Mouse (Mus musculus) lung, postnatal 25 days (tissue): ENCODE results near the gene Sohlh2.
"Not testable (repeated sequence)": the region's sequence is repeated elsewhere in the genome, so short reads cannot be mapped to it uniquely, and the experiment has no call there.

Experiments
- DNase-seq: peaks from one replicate; pipeline ENCODE4 v3.0.0; 2022; ENCODE audit warnings: low spot score

Gene Sohlh2

DNA sequence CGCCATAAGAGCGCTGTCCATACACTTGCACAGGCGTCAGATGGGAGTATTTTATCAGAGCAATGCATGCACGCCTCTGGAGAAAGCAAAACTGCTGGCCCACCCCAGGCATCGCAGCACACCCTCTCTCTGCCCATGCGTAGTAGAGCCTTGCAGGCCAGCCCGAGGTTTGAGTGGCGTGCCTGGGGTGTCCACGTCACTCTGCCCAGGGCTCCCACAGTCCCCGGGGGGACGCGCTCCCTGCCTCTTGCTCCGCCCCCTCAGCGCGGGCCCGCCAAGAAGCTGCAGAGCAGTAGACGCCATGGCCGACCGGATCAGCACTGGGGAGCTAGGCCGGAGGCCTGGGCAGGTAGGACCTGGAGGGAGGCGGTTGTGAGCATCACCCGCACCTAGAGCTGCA lies at the start of gene Sohlh2:
Gene Sohlh2, plus strand, starts transcription at position 263 of the 400 bp plus-strand sequence.
- DNase-seq: no peak

DNA sequence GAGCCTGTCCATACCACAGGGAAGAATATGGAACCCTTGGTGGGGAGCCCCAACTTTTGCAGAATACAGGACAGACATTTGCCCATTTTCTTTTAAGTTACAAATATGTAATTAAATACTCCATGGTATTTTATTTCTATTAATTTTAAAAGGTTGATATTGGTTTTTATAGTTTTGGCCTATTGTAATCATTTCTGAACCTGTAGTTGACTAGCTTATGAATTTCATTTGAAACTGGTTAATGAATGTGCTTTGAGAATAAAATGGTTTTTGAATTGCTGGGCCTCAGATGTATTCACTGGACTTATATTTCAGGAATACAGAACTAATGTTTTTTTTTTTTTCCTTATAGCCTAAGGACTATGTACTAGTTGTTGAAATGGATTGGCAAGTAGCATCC lies 44.8 kb upstream of the Sohlh2 start, which contains the start of gene Ccdc169:
Gene Ccdc169, plus strand, starts transcription at position 301 of the 400 bp plus-strand sequence.
- DNase-seq: no peak

DNA sequence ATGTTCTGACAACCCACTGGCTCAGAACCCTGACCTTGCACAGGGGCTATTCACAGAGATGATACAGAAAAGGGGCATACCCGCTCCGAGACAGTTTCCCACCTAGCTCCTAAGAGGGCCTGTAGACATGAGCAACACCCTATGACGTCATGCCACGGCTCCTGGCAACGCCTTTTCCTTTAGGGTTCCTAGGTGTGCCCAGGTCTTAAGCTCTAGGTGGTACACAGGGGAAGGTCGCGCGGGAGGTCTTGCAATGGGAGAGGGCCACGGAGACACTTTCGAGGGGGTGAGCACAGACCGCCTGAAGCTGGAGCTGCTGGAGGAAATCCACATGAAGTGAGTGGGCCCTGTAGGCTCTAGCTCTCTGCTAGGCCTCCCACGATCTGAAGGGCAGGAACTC lies 42.0 kb upstream of the Sohlh2 start:
- DNase-seq: no peak

DNA sequence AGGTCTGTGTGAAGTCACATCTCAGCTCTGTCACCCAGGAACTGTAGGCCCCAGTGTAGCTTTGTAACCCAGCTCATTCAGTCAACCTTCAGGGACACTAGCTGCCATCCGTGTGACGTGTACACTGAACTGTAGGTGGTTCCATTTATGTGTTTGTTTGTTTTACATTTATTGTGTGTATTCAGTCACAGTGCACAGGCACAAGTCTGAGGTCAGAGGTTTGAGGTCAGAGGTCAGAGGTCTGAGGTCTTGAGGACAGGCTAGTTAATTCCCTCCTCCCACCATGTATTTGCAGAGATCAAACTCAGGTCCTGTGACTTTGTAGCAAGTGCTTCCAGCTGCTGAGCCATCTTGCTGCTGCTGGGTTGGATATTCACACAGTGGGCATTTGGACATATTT lies 40.4 kb upstream of the Sohlh2 start:
- DNase-seq: no peak

DNA sequence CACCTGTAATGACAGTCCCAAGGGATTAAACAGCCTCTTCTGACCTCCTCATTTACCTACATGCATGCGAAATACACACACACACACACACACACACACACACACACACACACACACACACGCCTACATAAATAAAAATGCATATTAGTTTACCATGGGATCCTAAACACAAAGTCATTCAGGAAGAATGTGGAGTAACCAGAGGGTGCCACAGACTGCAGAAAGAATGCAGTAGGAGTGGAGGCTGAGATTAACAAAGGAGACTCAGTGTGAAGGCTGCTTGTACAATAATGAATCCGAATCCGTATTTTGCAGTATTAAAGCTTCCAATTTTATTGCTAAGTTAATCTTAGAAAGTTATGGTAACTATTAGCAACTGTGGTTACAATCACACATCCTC lies 36.9 kb upstream of the Sohlh2 start:
- no peak for DNase-seq

DNA sequence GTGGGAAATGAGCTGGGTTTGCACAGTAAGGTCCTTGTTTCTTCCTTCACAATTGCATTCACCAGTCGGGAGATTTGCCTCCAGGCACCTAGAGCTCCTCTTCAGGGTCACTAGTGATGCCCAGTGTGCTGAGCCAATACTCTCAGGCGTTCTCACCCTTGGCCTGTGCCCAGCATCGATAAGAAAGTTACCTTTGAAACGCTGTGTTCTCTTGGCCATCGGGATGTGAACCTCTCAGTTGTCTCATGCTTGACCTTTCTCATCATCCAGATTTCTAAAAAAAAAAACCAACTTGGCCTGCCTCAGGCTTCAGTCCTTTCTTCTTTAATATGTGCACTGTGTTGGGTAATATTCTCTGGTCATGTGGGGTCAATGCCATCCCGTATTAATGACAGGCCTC lies 35.4 kb upstream of the Sohlh2 start:
- no peak for DNase-seq

DNA sequence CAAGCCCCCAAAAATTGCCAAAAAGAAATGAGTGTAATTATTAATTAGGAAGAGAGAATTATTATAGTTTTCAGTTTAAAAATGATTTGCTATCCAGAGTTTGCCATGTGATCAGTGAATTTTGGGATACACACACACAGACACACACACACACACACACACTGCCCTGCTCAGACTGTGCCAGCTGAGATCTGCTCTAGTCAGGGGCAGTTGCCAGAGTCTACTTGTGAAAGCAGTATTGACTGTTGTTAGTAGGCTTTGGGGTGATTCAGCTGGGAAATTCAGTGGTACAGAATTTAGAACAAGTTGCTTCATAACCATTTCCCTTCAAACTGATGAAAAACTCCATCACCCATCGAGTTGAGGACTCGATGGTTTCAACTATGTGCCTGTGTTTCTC lies 34.7 kb upstream of the Sohlh2 start:
- no peak for DNase-seq

DNA sequence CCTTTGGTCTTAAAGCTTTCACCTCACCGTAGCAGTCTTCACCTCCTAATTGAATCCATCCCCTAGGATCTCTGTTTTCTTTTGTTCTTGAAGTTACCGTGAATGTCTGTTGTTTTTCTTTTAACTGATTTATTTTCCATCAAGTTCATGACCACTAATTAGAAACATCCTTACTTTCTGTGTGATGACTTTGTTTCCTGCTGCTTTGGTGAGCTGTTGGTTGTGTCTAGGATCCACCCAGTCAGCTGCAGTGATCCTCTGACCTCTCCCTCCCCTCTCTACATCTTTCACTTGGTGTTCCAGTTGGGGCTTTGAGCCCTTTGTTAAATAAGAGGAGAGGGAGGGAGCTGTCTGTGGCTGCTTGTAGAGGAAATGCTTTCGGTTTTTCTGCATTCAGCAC lies 33.7 kb upstream of the Sohlh2 start:
- no peak for DNase-seq

DNA sequence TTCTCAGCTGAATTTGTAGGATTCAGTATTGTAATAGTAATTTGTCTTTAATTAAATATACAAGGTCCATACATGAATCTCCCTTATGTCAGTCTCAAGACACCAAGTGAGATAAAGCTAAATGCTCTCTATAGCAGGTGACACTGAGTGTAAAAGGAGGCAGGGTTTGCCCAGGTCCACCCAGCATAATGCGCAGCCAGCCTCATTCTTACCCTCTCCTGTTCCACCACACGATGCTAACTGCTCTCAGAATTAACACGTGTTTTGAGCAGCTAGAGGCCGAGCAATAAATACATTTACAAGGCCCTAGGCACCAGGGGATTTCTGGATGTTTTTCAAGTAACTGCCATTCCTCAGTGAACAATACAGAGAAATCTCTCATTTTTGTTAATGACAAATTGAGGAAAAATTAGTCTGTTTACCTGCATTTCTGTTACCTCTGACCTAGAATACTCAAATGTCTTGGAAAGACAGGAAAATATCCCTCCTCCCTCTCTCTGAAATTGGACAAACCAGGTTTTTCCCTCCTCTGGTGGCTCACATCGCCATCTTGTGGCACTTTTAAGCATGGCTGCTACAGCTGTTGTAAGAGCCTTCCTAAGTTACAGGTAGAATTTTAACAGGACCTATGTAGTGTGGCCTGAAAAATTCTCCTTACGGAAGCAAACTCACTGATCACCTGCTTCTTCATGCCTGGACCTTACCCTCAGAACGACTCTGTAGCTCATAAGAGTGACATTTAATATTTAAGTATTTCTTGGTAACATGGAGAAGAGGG lies 30.0 kb upstream of the Sohlh2 start:
- peak; percentile 32 for DNase-seq

DNA sequence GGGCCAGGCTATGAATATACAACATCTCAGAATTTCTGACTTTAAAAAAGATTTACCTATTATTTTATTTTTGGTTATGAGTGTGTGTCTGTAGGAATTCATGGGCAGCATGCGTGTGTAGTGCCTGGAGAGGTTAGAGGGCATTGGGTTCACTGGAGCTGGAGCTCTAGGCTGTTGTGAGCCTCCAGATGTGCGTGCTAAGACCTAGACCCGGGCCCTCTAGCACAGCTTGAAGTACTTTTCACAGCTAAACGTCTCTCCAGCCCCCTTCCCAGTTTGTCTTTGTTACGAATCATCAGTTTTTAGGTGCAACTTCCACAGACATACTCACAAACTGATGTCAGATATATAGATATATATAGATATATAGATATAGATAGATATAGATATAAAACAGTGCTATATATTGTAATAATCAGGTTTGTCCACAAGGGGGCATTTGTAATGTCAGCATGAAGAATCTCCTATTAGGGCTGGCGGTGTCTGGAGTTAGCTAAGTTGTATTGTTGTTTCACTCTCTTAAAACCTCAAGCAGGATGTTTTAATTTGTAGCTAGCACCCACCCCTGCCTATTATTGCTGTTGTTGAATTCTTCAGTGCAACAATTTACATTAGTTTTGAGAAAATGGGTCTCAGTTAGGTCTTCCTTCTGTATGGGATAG lies 29.0 kb upstream of the Sohlh2 start:
- DNase-seq: peak; percentile 10

DNA sequence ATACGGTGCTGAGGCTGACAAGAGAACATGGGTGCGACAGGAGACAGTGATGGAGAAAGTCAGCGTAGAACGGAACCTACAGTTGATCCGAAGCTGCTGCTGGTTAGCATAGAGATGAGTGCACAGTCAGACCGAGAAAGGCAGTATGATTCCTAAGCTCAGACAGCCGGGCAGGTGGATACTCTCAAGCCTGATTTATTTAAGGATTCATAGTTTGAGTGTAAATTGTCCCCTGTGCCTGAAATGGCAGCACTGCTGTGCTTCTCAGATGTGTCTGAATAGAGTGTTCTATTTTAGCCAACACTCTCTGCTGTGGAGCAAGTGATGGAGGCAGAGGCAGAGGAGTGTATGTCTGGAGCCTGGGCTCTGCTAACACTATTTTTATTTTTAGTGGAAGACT lies 27.7 kb upstream of the Sohlh2 start:
- DNase-seq: no peak

DNA sequence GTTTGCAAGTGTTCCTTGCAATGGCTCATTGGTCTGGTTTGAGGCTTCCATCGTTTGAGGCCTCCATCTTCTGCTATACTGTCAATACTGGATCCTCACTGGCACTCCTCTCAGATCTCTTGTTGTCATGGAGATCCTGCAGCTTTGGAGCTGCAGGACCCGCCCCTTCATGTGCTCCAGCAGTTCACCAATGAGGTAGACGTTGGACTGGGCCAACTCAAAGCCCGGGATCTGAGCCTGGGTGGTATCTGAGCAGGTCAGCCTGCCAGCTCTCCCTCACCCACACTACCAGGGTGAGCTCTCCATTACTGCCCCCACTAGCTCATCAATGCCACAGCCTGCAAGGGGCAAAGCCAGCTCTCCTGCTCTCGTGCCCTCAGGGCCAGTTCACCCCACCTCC lies 24.4 kb upstream of the Sohlh2 start:
- DNase-seq: no peak

DNA sequence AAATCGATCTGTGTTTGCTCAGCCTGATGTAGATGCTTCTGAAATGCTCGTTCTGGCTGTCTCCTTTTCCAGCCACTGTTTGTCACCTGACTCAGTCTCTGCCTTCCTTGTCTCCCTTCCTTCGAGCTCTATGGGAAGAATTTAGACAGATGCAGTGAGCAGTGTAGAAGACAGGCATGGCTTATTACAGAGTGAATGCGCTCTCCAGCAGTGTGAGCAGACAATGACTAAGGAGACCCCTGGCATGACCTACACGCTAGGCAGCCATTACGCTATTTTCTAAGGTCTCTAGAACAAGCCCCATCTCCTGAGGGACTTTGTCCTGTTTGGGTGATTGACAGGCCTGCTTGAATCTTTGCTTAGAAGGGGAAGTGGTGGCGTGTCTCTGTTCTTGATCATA lies 20.7 kb upstream of the Sohlh2 start:
- DNase-seq: no peak

DNA sequence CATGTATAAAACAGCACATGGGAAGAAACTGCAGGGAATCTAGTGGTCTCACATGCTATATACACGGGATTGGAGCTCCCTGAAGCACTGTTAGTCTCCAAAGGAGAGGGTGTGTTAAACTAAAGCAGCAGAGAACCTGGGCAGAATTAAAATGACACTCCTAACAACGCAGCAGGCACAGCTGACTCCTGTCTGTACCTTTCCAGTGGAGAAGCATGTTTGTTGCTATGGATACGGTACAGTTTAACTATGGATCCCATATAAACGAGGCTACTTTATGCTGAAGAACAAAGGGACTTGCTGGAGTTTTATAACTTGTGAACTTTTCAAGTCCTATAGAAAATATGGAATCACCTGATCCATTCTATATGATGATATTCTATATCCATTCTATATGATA lies 18.3 kb upstream of the Sohlh2 start:
- no peak for DNase-seq

DNA sequence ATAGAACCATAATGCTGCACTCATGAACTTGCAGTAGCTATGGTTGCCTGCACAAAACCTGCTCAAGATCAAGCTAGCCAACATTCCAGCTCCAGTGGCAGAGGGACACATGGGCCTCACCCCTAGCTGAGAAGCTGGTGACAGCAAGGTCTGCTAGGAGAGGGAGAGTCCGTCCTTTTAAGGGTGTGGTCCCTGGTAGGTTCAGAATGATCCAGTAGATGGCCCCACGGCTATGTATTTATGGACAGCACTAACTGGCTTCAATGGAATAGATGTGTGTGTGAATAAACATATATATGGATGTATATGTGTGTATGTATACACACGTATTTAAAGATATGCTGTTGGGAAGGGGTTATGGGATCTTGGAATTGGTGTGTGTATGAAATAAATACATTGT lies 9.3 kb upstream of the Sohlh2 start:
- no peak for DNase-seq

DNA sequence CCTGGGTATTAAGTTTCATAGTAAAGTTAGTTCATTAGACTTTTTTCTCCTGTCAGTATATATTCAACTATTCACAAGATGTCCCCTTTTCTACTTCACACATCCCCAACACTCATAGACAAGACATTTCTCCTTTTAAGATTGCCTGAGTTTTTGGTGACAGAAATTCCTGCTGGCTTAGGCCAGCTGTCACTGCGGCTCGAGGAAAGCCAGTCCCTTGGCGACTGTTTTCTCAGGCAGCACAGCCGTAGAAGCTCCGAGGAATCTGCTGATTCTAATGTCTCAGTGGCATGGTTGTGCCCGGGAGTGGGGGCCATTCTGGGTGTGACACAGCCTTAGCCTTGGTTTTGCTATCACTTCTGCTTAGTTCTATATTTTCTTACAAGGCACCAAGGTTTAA lies 4.6 kb upstream of the Sohlh2 start:
- no peak for DNase-seq

DNA sequence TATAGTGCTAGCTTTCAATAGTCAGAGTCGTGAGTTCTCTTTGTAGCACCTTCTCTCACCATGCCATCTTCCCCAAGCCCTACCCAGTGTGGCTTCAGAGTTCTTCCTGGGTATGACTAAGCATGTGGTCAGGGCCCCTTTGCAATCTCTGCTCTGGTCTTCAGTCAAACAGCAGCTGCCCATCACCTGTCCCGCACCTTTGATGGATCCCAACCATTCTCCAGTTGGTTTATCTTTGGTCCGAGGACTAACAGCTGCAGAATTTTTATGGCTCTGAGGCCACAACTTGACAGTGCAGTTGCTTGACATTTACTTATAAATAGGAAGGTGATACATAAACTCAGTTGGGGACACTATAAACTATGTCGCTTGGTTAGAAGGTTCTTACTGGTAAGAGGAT lies 9.8 kb downstream of the Sohlh2 start:
- no peak for DNase-seq

DNA sequence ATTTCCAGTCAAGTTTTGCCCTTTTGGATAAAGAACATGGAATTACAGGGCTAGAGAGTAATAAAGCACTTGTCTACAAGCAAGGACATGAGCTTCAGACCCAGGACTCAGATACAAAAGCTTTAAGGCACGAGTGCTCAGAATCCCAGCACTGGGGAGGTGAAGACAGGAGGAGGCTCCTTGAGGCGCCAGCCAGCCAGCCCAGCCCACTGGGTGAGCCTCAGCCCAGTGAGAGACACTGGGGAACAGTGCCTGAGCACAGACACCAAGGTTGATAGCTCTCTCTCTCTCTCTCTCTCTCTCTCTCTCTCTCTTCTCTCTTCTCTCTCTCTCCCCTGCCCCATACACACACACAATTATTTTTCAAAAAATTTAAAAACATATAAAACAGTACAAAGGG lies 11.5 kb downstream of the Sohlh2 start:
- DNase-seq: no peak

DNA sequence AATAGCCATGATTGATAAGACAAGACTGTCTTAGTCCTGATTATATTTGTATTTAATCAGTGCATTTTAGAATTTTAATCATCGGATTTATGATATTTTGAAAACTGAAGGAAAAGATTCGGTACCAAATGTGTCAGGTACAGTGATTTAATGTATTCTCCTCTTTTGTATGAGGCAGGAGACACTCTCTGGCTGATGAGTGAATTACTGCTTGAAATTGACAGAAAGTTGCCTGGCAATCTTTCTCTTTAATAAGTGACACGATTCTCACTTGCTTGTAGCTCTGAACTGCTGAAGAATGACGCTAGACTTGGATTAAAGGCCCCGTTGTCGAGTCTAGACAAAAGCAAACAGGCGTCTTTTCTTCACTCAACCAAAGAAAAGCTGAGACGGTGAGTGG lies 13.0 kb downstream of the Sohlh2 start:
- DNase-seq: no peak

DNA sequence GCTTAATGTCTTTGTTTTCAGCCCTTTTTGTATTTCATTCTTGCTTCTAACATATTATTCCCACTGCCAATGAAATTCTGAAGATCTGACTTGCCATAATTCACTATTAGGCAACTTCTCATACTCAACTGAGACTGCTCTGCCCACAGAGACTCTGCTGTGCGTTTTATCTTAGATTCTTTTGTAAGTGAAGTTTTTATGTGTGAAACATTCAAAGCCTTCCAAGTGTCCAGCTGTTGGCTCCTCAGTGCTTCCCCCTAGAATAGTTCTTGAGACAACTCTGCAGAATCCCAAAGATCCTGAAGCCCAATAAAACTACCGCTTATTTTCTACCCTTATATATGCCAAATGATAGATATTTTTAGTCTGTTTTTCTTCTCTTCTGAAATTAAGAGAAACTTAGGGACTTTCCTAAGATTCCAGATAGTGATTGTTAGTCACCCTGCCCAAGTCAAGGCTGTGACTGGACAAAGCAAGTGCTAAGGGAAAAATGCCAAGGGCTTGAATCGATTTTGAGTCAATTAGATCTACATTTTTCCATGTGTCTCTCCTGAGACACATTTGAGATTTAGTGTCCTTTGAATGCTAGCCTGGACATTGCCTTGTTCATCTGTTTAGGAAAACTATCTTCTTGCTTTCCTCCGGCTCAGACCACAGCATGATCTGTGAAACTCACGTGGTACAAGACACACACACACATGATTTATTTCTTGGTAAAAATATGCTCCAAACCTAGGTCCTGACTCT lies 13.9 kb downstream of the Sohlh2 start:
- peak; percentile 9 for DNase-seq

DNA sequence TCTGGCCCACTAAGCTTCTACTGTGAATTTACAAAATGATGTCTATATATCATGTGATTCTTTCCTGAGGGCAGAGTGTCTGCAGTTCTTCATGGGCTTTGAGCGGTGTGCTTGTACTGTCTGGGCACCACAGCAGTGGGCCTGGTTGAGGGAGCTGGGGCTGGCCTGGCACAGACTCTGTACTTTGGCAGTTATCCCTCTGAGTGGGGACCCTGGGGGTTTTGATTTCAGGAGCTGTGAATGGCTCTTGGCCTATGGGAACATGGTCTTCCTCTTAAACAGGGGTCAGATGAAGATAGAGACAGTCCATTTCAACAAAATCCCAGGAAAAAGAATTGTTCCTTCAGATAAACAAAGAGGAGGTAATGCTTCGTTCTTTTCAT lies 14.5 kb downstream of the Sohlh2 start:
- no peak for DNase-seq

DNA sequence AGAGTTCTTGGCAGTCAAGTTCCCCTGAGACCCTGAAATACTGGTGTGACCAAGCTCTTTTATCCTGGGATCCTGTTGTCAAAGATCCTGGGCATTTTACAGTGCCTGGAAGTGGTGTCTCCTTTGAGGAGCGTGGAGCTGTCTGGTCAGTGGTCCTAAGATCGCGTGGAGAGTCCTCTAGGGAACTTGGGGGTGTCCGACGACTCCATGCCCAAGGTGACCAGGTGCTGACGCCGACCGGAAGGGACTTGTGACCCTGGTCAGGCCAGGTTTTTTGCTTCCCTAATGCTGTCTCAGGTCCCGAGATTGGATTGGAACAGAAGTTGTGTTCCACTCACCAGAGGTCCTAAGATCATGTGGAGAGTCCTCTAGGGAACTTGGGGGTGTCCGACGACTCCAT lies 21.8 kb downstream of the Sohlh2 start:
- DNase-seq: not testable (repeated sequence)

DNA sequence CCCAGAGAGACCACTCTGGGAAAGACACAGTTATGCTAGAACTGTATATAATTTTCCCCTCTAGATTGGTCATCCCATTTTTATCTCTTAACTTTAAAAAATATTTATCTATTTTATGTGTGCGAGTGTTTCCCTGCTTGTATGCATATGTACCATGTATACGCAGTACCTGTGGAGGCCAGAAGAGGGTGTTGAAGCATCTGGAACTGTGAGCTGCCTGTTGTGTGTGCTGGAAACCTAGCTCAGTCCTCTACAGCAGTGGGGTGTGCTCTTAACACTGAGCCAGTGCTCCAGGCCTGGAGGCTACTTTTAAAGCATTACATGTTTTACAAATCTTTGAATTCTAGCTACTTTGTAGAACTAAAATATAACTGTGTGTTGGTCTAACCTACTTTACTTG lies 24.6 kb downstream of the Sohlh2 start:
- DNase-seq: no peak
